11 mouse cellular contexts compared by ENCODE assay signal in the genomic region with DNA sequence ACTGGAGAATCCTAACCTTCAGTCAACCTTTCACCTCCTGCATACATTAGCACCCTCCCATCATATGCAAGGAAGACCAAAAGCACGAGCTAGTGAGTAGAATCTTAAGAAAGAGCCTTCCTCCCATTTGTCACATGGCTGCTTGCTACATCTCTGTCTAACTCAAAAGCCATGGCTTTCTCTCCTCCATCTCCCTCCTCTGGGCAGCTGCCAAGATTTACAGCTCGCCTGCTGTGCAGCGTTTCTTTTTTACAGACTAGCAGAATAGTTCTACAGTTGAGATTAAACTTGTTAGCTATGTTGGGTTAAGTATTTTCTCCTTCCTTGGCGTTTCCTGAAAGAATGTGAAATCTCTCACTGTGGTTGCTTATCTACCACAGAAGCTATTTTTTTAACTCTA.
DNase-seq lines count a peak whose midpoint lies in the region; ATAC-seq and TF ChIP-seq lines count a peak whose summit lies in the region.
"Had no signal": no experiment of that assay in that cellular context is flagged by ENCODE, and none has a peak within 500 bp of the region (broad histone marks: within the 10 kb centered on the region; RNA-seq: fewer than 3 reads in every experiment).

No protein-coding gene starts in this region.

- 49% methylated on average over 4 of the region's 4 CpGs for WGBS in heart, embryonic 11.5 days (ENCODE audit: insufficient replicate concordance)

- no peaks in the 10 kb centered on the region for H3K36me3 ChIP-seq in heart, embryonic 11.5 days (ENCODE audit: control insufficient read depth, insufficient read depth, low read length)
- H3K36me3 ChIP-seq: intestine, embryonic 15.5 days had no signal

- H3K9ac ChIP-seq in heart, embryonic 11.5 days (ENCODE audit: low read depth, low read length) = no peak overlapping the region
- H3K9ac ChIP-seq: intestine, embryonic 15.5 days had no signal

- TF ChIP-seq POLR2A in embryonic fibroblast, embryonic 13.5 days (IDR thresholded peaks at IDR 0.05; ENCODE audit: low read depth, low read length) = no peak

- no peak for ATAC-seq in heart, embryonic 11.5 days (replicated peaks; ENCODE audit: insufficient number of reproducible peaks, low FRiP score, low TSS enrichment)
- no peak for ATAC-seq in activated CD4-positive, CD25-positive, alpha-beta regulatory T cell, adult 4 months
- ATAC-seq: intestine, embryonic 15.5 days had no signal

- no peaks in the 10 kb centered on the region for H3K9me3 ChIP-seq in heart, embryonic 11.5 days (replicated peaks; ENCODE audit: control insufficient read depth, low read length)
- H3K9me3 ChIP-seq: intestine, embryonic 15.5 days had no signal

- DNase-seq in cerebellum, postnatal 14 days = peak; percentile 35 to 44
- DNase-seq in cerebellum, adult 11 months = no peak
- DNase-seq in heart, postnatal 4 days = peak; percentile 41
- peak; percentile 38 for DNase-seq in lung, postnatal 10 days
- DNase-seq in lung, postnatal 36 days = no peak
- DNase-seq: gastrocnemius, adult 2 months; thymus, adult 18-20 months had no signal

- no peak overlapping the region for H3K27ac ChIP-seq in heart, embryonic 11.5 days (ENCODE audit: low read depth, low read length)
- H3K27ac ChIP-seq in embryonic fibroblast, embryonic 13.5 days (ENCODE audit: insufficient read depth, low read length) = peak overlapping the region; percentile 87
- H3K27ac ChIP-seq: gastrocnemius, adult 2 months; intestine, embryonic 15.5 days had no signal

- no peak for TF ChIP-seq CTCF in embryonic fibroblast, embryonic 13.5 days (IDR thresholded peaks at IDR 0.05; ENCODE audit: borderline replicate concordance, insufficient read depth, low read length)

- no peak overlapping the region for H3K4me2 ChIP-seq in heart, embryonic 11.5 days
- H3K4me2 ChIP-seq: intestine, embryonic 15.5 days had no signal

- no peak overlapping the region for H3K4me3 ChIP-seq in heart, embryonic 11.5 days (ENCODE audit: low read depth, low read length)
- H3K4me3 ChIP-seq in embryonic fibroblast, embryonic 13.5 days (ENCODE audit: insufficient read depth, low read length) = no peak overlapping the region
- H3K4me3 ChIP-seq: gastrocnemius, adult 2 months; intestine, embryonic 15.5 days had no signal

- H3K27me3 ChIP-seq in heart, embryonic 11.5 days (ENCODE audit: control insufficient read depth, insufficient read depth, low read length) = no peaks in the 10 kb centered on the region
- H3K27me3 ChIP-seq: intestine, embryonic 15.5 days had no signal

- no peaks in the 10 kb centered on the region for H3K4me1 ChIP-seq in heart, embryonic 11.5 days (ENCODE audit: control insufficient read depth, insufficient read depth, low read length)
- H3K4me1 ChIP-seq in embryonic fibroblast, embryonic 13.5 days (ENCODE audit: control insufficient read depth, insufficient read depth, low read length) = peaks cover 3% of the 10 kb centered on the region; the same call in 1 of the 2 replicates
- H3K4me1 ChIP-seq: intestine, embryonic 15.5 days had no signal

Comparison
In these comparisons a context has a peak if more than half of its experiments do, and no peak if none do; other contexts are left out.
1. DNase-seq: peak in cerebellum, postnatal 14 days (2 of 2), heart, postnatal 4 days (single experiment) and lung, postnatal 10 days (single experiment); none in cerebellum, adult 11 months (single experiment) and lung, postnatal 36 days (single experiment).